Mouse (Mus musculus): ENCODE data around the gene Elmo1.

Gene Elmo1

GRCm38 (mm10) chr13:20124965-20125364 lies 34.6 kb downstream of the Elmo1 start:
- DNase-seq (ENCODE audit: low read depth, low spot score), result peak; percentile 65
- Histone ChIP-seq H3K27me3 (ENCODE audit: control insufficient read depth, insufficient read depth, low read length, poor library complexity, severe bottlenecking) (no peaks in the 10 kb centered on the region), H3K36me3 (ENCODE audit: control insufficient read depth, insufficient read depth, low read length, poor library complexity, severe bottlenecking) (no peaks in the 10 kb centered on the region)

GRCm38 (mm10) chr13:20125845-20126244 lies 35.4 kb downstream of the Elmo1 start:
- no peak for DNase-seq (ENCODE audit: low read depth, low spot score)
- no peaks in the 10 kb centered on the region for H3K36me3 ChIP-seq (ENCODE audit: control insufficient read depth, insufficient read depth, low read length, poor library complexity, severe bottlenecking)
- H3K27me3 ChIP-seq (ENCODE audit: control insufficient read depth, insufficient read depth, low read length, poor library complexity, severe bottlenecking), result no peaks in the 10 kb centered on the region

DNA sequence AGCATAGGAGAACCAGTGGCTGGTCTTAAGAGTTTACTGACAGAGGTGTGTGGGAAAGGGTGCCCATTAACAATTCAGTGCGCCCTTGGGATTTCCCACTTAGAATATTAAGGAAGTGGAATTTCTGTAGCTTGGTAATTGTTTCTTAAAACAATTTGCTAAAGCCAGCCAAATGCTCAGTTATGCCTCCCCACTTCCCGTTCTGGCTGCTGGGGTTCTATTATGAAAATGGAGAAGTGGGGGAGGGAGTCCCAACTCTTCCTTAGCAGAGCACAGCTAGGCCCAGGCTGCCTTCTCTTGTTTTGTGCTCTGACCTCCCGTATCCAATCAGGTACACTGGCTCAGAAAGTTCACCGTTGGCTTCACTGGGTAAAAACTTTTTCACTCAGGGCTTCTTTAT lies 37.2 kb downstream of the Elmo1 start:
- DNase-seq (ENCODE audit: low read depth, low spot score), result peak; percentile 69

GRCm38 (mm10) chr13:20128097-20128496 lies 37.7 kb downstream of the Elmo1 start:
- no peaks in the 10 kb centered on the region for H3K27me3 ChIP-seq (ENCODE audit: control insufficient read depth, insufficient read depth, low read length, poor library complexity, severe bottlenecking)
- DNase-seq (ENCODE audit: low read depth, low spot score), result no peak

More for the DNA sequence above, 37.2 kb downstream of the Elmo1 start:
- Histone ChIP-seq H3K36me3 (ENCODE audit: control insufficient read depth, insufficient read depth, low read length, poor library complexity, severe bottlenecking) (no peaks in the 10 kb centered on the region), H3K27me3 (ENCODE audit: control insufficient read depth, insufficient read depth, low read length, poor library complexity, severe bottlenecking) (no peaks in the 10 kb centered on the region)

DNA sequence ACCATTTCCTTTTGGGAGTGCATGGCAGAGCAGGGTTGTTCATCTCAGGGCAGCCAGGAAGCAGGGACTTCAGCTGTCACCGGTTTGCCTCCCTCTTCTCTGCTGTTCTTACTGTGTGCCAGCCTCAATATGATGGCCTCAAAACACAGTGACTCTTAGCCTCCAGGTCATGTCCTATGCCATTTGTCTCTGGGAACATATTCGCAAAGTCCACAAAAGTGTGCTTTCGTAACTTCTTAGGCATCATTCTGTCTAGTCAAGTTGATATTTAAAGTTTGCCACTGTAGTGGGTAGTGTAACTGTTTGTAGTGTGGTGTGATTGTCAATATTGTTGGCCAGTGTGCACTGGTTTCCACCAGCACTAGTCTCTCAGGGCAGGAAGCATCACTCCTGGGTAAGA lies 40.3 kb downstream of the Elmo1 start:
- Histone ChIP-seq H3K27me3 (ENCODE audit: control insufficient read depth, insufficient read depth, low read length, poor library complexity, severe bottlenecking) (no peaks in the 10 kb centered on the region), H3K36me3 (ENCODE audit: control insufficient read depth, insufficient read depth, low read length, poor library complexity, severe bottlenecking) (no peaks in the 10 kb centered on the region)
- DNase-seq (ENCODE audit: low read depth, low spot score), result no peak

More at GRCm38 (mm10) chr13:20128097-20128496, 37.7 kb downstream of the Elmo1 start:
- no peaks in the 10 kb centered on the region for H3K36me3 ChIP-seq (ENCODE audit: control insufficient read depth, insufficient read depth, low read length, poor library complexity, severe bottlenecking)

DNA sequence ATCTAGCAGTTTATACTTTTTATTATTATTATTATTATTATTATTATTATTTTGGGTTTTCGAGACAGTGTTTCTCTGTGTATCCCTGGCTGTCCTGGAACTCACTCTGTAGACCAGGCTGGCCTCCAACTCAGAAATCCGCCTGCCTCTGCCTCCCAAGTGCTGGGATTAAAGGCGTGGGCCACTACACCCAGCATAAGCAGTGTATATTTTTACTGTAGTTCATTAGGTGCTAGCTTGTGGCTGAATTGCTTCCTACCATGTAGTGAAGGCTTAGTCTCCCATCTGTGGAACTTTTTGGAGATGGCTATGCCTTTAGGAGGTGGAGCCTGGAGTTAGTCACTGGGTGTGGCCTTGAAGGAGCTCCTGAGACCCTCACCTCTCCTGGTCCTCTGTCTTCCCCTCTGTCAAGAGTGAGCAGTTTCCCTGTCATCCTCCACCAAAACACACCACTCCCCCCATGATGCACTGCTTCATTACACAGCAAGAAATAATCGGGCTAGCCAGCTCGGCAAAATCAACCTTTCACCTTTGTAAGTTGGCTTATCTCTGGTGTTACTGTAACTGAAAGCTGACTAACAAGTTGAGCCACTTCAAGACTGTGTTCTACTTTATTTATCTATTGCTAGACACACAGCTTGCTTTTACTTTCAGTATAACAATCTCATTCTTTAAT lies 41.1 kb downstream of the Elmo1 start:
- Histone ChIP-seq H3K27me3 (ENCODE audit: control insufficient read depth, insufficient read depth, low read length, poor library complexity, severe bottlenecking) (no peaks in the 10 kb centered on the region), H3K36me3 (ENCODE audit: control insufficient read depth, insufficient read depth, low read length, poor library complexity, severe bottlenecking) (no peaks in the 10 kb centered on the region)
- no peak for DNase-seq (ENCODE audit: low read depth, low spot score)

DNA sequence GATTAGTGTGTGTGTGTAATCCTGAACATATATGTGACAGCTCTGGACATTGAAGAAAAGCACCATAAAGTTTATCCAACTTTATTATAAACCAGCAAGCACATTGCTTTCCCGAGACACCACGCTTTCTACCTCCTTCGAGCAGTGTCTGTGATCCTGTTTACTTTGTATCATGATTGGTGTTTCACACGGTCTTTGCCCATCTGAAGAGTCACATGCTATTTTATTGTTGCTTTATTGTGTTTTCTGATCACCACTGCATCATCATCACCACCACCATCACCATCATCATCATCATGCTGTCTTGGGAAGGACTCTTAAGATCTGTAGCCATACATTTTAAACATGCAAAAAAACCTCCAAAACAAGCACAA lies 41.6 kb downstream of the Elmo1 start:
- DNase-seq (ENCODE audit: low read depth, low spot score), result no peak
- H3K27me3 ChIP-seq (ENCODE audit: control insufficient read depth, insufficient read depth, low read length, poor library complexity, severe bottlenecking), result no peaks in the 10 kb centered on the region
- no peaks in the 10 kb centered on the region for H3K36me3 ChIP-seq (ENCODE audit: control insufficient read depth, insufficient read depth, low read length, poor library complexity, severe bottlenecking)

- no peak for DNase-seq (ENCODE audit: low read depth, low spot score)
- H3K36me3 ChIP-seq (ENCODE audit: control insufficient read depth, insufficient read depth, low read length, poor library complexity, severe bottlenecking), result no peaks in the 10 kb centered on the region
- no peaks in the 10 kb centered on the region for H3K27me3 ChIP-seq (ENCODE audit: control insufficient read depth, insufficient read depth, low read length, poor library complexity, severe bottlenecking)
Observed at GRCm38 (mm10) chr13:20133602-20134394, 43.4 kb downstream of the Elmo1 start.

DNA sequence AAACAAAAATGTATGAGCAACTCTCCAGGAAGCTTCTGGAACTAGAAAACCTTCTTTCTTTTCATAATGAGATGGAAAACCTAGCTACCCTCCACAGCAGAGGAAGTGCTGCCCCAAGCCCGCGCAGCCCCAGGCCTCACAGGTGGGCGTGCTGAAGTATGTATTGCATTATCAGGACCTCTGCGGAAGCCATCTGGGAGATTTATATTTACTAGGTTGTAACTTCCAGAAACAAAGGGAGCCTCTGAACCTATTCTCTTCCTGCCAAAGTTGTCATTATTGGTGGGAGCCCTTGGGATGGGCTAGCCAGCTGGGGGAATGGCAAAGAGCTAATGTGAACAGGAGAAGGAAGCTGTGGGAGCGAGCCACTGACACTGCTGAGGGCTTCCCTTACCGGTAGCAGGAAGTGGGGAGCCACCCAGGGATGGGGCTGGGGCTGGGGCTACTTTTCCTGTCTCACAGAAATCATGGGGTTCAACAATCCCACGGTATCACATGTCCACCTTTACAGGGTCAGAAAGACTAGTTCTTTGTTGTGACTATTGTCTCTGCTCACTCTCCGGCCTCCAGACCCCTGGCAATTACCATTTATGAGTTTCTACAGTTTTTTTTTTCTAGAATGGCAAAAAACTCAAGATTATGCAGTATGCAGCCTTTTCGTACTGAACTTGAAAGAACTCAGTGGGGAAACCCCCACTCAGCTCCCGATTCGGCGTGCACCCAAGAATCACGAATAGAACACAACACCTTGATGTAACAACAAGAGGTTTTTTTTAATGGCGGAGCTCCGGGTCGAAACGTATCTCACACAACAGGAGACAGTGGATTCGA lies 44.2 kb downstream of the Elmo1 start:
- peak; percentile 18 for DNase-seq (ENCODE audit: low read depth, low spot score)
- Histone ChIP-seq H3K36me3 (ENCODE audit: control insufficient read depth, insufficient read depth, low read length, poor library complexity, severe bottlenecking) (no peaks in the 10 kb centered on the region), H3K27me3 (ENCODE audit: control insufficient read depth, insufficient read depth, low read length, poor library complexity, severe bottlenecking) (no peaks in the 10 kb centered on the region)

DNA sequence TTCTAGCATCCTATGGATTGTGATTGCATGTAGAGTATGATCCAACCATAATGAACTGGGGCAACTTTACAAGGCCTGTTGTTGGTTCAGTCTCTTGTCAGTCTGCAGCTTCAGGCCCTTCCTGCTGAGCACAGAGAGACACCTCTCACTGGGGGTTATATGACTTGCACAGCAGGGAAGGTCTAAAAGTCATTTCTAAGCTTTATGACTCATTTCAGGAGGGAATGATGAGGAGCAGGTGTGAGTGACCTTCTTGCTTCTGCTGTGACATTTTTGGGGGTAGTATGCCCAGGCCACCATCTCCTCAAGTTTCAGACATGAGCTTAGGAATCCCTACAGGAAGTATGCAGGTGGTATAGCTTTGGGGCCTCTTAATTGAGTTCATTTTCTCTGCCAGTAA lies 46.4 kb downstream of the Elmo1 start:
- DNase-seq (ENCODE audit: low read depth, low spot score), result no peak
- H3K27me3 ChIP-seq (ENCODE audit: control insufficient read depth, insufficient read depth, low read length, poor library complexity, severe bottlenecking), result no peaks in the 10 kb centered on the region

GRCm38 (mm10) chr13:20138466-20138865 lies 48.1 kb downstream of the Elmo1 start:
- H3K27me3 ChIP-seq (ENCODE audit: control insufficient read depth, insufficient read depth, low read length, poor library complexity, severe bottlenecking), result no peaks in the 10 kb centered on the region
- no peak for DNase-seq (ENCODE audit: low read depth, low spot score)
- no peaks in the 10 kb centered on the region for H3K36me3 ChIP-seq (ENCODE audit: control insufficient read depth, insufficient read depth, low read length, poor library complexity, severe bottlenecking)

More for the DNA sequence above, 46.4 kb downstream of the Elmo1 start:
- H3K36me3 ChIP-seq (ENCODE audit: control insufficient read depth, insufficient read depth, low read length, poor library complexity, severe bottlenecking), result no peaks in the 10 kb centered on the region

DNA sequence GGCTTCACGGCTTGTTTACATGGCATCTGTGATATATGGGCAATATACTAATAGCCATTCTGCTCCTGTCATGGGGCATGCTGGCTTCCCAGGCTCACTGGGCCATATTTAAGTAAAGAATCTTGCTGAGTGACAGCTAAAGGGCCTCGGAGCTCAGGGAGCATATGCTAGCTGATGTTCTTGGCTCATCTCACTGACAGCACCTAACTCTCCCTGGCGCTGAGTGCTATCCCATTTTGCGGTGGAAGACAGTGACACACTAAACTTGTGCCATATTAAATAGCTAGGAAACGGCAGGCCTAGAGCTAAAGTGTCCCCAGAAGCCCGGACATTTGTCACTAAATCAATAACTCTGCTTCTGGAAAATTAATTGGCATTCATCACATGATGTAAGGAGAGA lies 48.7 kb downstream of the Elmo1 start:
- DNase-seq (ENCODE audit: low read depth, low spot score), result no peak
- H3K27me3 ChIP-seq (ENCODE audit: control insufficient read depth, insufficient read depth, low read length, poor library complexity, severe bottlenecking), result no peaks in the 10 kb centered on the region

GRCm38 (mm10) chr13:20139825-20140665 lies 49.6 kb downstream of the Elmo1 start:
- peak; percentile 77 for DNase-seq (ENCODE audit: low read depth, low spot score)
- Histone ChIP-seq H3K27me3 (ENCODE audit: control insufficient read depth, insufficient read depth, low read length, poor library complexity, severe bottlenecking) (no peaks in the 10 kb centered on the region), H3K36me3 (ENCODE audit: control insufficient read depth, insufficient read depth, low read length, poor library complexity, severe bottlenecking) (no peaks in the 10 kb centered on the region)

More for the DNA sequence above, 48.7 kb downstream of the Elmo1 start:
- no peaks in the 10 kb centered on the region for H3K36me3 ChIP-seq (ENCODE audit: control insufficient read depth, insufficient read depth, low read length, poor library complexity, severe bottlenecking)

DNA sequence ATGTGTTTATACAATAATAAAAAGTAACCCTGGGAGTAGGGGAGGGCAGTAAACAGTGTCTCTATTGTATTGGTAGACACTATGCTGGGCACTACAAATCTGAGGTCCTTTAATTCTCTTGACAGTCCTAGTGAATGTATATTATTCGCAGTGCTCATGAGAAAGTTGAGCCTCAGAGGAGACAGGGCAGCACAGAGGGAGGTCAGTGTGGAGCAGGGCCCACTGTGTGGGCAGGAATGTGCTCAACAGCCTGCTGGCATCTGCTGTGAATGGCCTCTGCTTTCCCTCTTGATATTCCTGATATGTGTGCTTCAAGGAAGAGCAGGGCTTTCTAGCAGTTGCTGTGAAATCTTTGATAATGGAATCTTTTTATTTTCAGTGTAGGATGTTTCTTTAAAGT lies 52.2 kb downstream of the Elmo1 start:
- no peak for DNase-seq (ENCODE audit: low read depth, low spot score)
- H3K36me3 ChIP-seq (ENCODE audit: control insufficient read depth, insufficient read depth, low read length, poor library complexity, severe bottlenecking), result no peaks in the 10 kb centered on the region

More for the DNA sequence above, 52.2 kb downstream of the Elmo1 start:
- no peaks in the 10 kb centered on the region for H3K27me3 ChIP-seq (ENCODE audit: control insufficient read depth, insufficient read depth, low read length, poor library complexity, severe bottlenecking)
